Mouse (Mus musculus) hindbrain, embryonic 16.5 days (tissue): ENCODE data around the gene Scyl2. TPM values are rescaled to one million over a fixed set of nuclear protein-coding genes. Genes with fewer than 3 reads are reported as not detected.
"Not testable (repeated sequence)": the region's sequence is repeated elsewhere in the genome, so short reads cannot be mapped to it uniquely, and the experiment has no call there.

Experiments
- ATAC-seq: fragments of 200-750 bp; cut with Nextera tagmentation; 2 replicates; pipeline ENCODE4 v1.8.0; 2017; ENCODE audit warnings: moderate TSS enrichment, moderate library complexity
- H3K27ac ChIP-seq: fragments of 300-500 bp; sonication (generic); 2 replicates; pipeline ENCODE4 v1.5.1; 2014; ENCODE audit warnings: low read depth, mild to moderate bottlenecking, control low read depth, low read length, moderate library complexity
- H3K27me3 ChIP-seq: fragments of 300-500 bp; sonication (generic); replicated peaks from 2 replicates; pipeline ENCODE4 v1.6.1; 2014; ENCODE audit warnings: low read length; ENCODE audit not compliant: control insufficient read depth, insufficient read depth
- H3K36me3 ChIP-seq: fragments of 300-500 bp; sonication (generic); 2 replicates; pipeline ENCODE4 v1.6.1; 2014; ENCODE audit warnings: mild to moderate bottlenecking, low read length, moderate library complexity, mixed read lengths; ENCODE audit not compliant: control insufficient read depth, insufficient read depth
- H3K4me1 ChIP-seq: fragments of 300-500 bp; sonication (generic); 2 replicates; pipeline ENCODE4 v1.6.1; 2014; ENCODE audit warnings: low read depth, low read length; ENCODE audit not compliant: control insufficient read depth, insufficient read depth
- H3K4me2 ChIP-seq: fragments of 300-500 bp; sonication (generic); 2 replicates; pipeline ENCODE4 v1.6.1; 2014; ENCODE audit warnings: mild to moderate bottlenecking, low read length, control low read depth, moderate library complexity
- H3K4me3 ChIP-seq: fragments of 300-500 bp; sonication (generic); 2 replicates; pipeline ENCODE4 v1.5.1; 2014; ENCODE audit warnings: mild to moderate bottlenecking, low read length, control low read depth, moderate library complexity
- H3K9ac ChIP-seq: fragments of 300-500 bp; sonication (generic); 2 replicates; pipeline ENCODE4 v1.6.1; 2014; ENCODE audit warnings: low read depth, mild to moderate bottlenecking, control low read depth, low read length, moderate library complexity
- H3K9me3 ChIP-seq: fragments of 300-500 bp; sonication (generic); 2 replicates; pipeline ENCODE4 v1.6.1; 2014; ENCODE audit warnings: mild to moderate bottlenecking, low read length, moderate library complexity; ENCODE audit not compliant: control insufficient read depth
- WGBS: fragments of 180-500 bp; shearing (Covaris S2); extraction: QIAGEN DNeasy Blood & Tissue Kit; methylation state at CpG from one replicate; pipeline ENCODE4 v1.1.7; 2014; 5-methylcytosine and 5-hydroxymethylcytosine counted together
- polyA plus RNA-seq: library from polyadenylated mRNA; unstranded; fragments of >200 nt; fragmentation: Nextera tagmentation; extraction: Ambion mirVana; gene quantifications from 2 replicates; pipeline ENCODE4 v1.2.1, GENCODE M21; 2015

Scyl2 gene
- polyA plus RNA-seq, 1 experiment from 2014 or later: 7.0 TPM

DNA sequence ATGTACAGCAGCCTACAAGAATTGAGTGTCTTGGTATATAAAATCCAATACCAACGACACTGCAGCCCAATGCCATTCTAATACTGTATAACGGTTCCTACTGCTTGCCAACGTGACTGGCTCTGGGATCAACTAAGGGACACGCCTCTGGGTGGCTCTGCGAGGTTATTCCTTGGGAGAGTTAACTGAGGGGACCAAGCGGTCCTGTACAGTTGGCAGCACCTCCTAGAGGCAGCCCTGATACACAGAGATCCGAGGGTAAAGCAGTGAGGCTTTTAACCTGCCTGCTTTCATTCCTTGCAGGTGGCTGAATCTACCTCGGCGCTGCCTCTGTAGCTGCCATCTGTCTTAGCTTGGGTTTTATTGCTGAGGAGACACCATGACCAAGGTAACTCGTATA is 3.1 kb downstream of the Scyl2 start:
- no peak overlapping the region for H3K4me2 ChIP-seq
- no peak overlapping the region for H3K27ac ChIP-seq
- no peak overlapping the region for H3K4me3 ChIP-seq
- no peak for ATAC-seq
- no peaks in the 10 kb centered on the region for H3K27me3 ChIP-seq
- no peaks in the 10 kb centered on the region for H3K36me3 ChIP-seq
- no peaks in the 10 kb centered on the region for H3K9me3 ChIP-seq
- H3K4me1 ChIP-seq: peaks cover 18% of the 10 kb centered on the region
- H3K9ac ChIP-seq: no peak overlapping the region
- 79% methylated on average over 10 of the region's 10 CpGs for WGBS

DNA sequence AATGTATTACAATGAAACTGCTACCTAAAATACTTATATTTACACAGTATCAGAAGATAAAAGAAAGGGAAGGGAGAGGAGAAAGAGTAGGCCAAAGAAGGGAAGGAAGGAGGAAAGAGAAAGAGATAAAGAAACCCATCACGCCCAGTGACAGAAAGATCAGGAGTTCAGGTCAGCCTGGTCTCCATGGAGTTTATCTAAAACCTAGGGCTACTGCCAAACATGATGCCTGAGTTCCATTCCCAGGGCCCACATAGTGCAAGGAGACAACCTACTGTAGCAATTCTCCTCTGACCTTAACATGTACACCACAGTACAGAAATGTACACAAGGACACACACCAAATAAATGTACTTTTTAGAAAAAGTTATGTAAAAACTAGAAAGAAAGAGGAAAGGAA is 3.9 kb downstream of the Scyl2 start:
- H3K9me3 ChIP-seq: no peaks in the 10 kb centered on the region
- no peaks in the 10 kb centered on the region for H3K36me3 ChIP-seq
- WGBS: 87% methylated on average over 1 of the region's 1 CpGs
- H3K27me3 ChIP-seq: no peaks in the 10 kb centered on the region
- peaks cover 17% of the 10 kb centered on the region for H3K4me1 ChIP-seq
- no peak for ATAC-seq
- H3K9ac ChIP-seq: no peak overlapping the region
- H3K4me3 ChIP-seq: no peak overlapping the region
- H3K27ac ChIP-seq: no peak overlapping the region
- no peak overlapping the region for H3K4me2 ChIP-seq

DNA sequence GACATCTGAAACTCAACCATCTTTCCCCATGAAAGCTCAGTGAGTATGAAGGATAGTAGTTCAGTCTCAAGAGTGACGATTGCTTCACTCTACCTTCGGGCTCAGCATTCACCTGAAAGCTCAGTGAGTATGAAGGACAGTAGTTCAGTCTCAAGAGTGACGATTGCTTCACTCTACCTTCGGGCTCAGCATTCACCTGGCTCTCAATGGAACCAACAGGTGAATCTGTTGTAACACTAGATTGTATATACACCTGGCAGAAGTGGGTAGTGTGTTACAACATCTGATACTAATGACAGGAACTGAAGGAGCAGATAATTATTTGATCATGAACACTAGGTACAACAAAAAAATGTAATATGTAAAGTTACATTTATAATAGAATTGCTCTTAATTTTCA is 4.4 kb downstream of the Scyl2 start:
- peaks cover 13% of the 10 kb centered on the region for H3K4me1 ChIP-seq
- WGBS: 94% methylated on average over 4 of the region's 4 CpGs

DNA sequence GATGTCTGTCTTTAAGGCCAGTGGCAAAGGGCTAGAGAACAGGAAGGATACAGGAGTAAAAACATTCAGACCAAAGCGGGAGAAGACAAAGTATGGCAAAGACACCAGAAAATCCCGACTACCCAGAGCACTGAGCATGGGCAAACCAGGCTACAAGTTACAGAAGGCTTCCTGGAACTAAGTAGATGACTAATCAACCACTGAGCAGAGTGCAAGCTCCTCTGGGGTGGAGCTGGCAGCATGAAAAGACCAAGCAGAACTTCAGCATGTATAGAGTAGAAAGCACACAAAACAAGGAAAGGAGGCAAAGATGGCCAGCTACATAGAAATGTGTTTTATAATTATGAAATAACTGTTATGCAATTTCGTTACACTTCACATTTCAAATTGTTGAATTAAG is 5.6 kb downstream of the Scyl2 start:
- 86% methylated on average over 3 of the region's 3 CpGs for WGBS
- Histone ChIP-seq H3K4me1 (peaks cover 13% of the 10 kb centered on the region), H3K27ac (no peak overlapping the region), H3K36me3 (no peaks in the 10 kb centered on the region), H3K9me3 (no peaks in the 10 kb centered on the region), H3K9ac (no peak overlapping the region), H3K4me2 (no peak overlapping the region), H3K27me3 (no peaks in the 10 kb centered on the region), H3K4me3 (no peak overlapping the region)
- no peak for ATAC-seq

More for the DNA sequence above, 4.4 kb downstream of the Scyl2 start:
- Histone ChIP-seq H3K27me3 (no peaks in the 10 kb centered on the region), H3K4me2 (no peak overlapping the region), H3K9me3 (no peaks in the 10 kb centered on the region), H3K9ac (no peak overlapping the region), H3K4me3 (no peak overlapping the region), H3K36me3 (no peaks in the 10 kb centered on the region), H3K27ac (no peak overlapping the region)
- ATAC-seq: no peak

DNA sequence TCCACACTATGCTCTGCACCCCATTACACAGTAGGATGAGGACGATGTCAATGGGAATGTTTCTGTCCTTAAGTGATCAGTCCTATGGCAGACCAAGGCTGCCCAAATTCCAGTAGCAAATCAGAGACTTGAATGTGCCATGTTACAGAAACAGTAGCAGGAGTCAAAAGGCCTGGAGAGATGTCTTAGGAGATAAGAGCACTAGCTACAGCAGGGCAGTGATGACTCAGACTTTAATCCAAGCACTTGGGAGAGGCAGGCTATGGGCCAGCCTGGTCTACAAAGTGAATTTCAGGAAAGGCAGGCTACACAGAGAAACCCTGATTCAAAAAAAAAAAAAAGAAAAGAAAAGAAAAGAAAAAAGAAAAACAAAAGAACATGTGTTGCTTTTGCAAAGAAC is 6.6 kb downstream of the Scyl2 start:
- no peaks in the 10 kb centered on the region for H3K9me3 ChIP-seq
- 97% methylated on average over 1 of the region's 1 CpGs for WGBS
- H3K27me3 ChIP-seq: no peaks in the 10 kb centered on the region
- H3K4me3 ChIP-seq: no peak overlapping the region
- no peak overlapping the region for H3K27ac ChIP-seq
- no peak for ATAC-seq
- H3K36me3 ChIP-seq: no peaks in the 10 kb centered on the region
- no peak overlapping the region for H3K9ac ChIP-seq
- H3K4me1 ChIP-seq: peaks cover 7% of the 10 kb centered on the region
- H3K4me2 ChIP-seq: no peak overlapping the region

DNA sequence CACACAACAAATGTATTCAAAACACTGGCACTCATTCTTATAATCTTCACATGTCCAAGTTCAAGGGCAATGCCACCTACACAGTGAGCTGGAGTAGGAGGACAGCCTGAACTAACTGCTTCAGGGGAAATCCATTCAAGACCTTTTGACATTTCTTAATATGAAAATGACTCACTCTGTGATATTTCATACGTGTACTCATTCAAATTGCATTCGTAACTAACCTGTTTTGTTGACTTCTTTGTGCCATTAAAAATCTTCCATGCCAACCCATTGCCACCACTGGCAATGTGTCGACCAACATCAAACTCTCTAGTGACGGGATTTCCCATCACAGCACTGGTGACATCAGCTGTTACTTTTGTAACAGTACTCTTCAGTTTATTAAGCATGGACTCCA is 8.0 kb downstream of the Scyl2 start:
- Histone ChIP-seq H3K4me2 (no peak overlapping the region), H3K36me3 (no peaks in the 10 kb centered on the region), H3K9ac (no peak overlapping the region), H3K27ac (no peak overlapping the region), H3K4me3 (no peak overlapping the region), H3K4me1 (no peaks in the 10 kb centered on the region), H3K27me3 (no peaks in the 10 kb centered on the region), H3K9me3 (no peaks in the 10 kb centered on the region)
- ATAC-seq: no peak
- WGBS: 93% methylated on average over 4 of the region's 4 CpGs

DNA sequence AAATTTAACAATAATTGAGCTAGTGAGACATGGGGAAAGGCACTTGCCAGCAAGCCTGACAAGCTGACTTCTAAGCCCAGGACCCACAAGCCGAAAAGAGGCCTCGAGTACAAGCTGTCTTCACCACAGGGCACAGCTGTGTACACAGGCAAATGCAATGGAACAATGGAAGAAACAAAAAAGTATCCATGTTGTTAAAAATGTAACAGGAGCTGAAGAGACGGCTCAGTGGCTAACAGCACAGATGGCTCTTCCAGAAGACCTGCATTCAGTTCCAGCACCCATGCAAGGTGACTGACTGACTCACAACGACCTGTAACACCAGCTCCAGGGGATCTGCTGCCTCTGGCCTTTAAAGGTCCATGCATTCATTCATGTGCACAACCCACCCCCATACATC is 9.5 kb downstream of the Scyl2 start:
- no peak overlapping the region for H3K9ac ChIP-seq
- no peaks in the 10 kb centered on the region for H3K27me3 ChIP-seq
- H3K4me2 ChIP-seq: no peak overlapping the region
- H3K27ac ChIP-seq: no peak overlapping the region
- WGBS: 42% methylated on average over 4 of the region's 4 CpGs
- no peaks in the 10 kb centered on the region for H3K9me3 ChIP-seq
- no peaks in the 10 kb centered on the region for H3K36me3 ChIP-seq
- ATAC-seq: no peak; the same call in 1 of the 2 replicates
- no peaks in the 10 kb centered on the region for H3K4me1 ChIP-seq
- H3K4me3 ChIP-seq: no peak overlapping the region

DNA sequence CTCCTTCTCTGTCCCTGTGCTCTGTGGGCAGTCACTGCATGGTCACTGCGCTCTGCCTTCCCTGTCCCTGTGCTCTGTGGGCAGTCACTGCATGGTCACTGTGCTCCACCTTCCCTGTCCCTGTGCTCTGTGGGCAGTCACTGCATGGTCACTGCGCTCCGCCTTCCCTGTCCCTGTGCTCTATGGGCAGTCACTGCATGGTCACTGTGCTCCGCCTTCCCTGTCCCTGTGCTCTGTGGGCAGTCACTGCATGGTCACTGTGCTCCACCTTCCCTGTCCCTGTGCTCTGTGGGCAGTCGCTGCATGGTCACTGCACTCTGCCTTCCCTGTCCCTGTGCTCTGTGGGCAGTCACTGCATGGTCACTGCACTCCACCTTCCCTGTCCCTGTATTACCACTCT is 15.7 kb downstream of the Scyl2 start:
- not testable (repeated sequence) for ATAC-seq, H3K4me2 ChIP-seq, H3K27me3 ChIP-seq, H3K4me3 ChIP-seq, H3K36me3 ChIP-seq, H3K9ac ChIP-seq, H3K27ac ChIP-seq, H3K9me3 ChIP-seq, H3K4me1 ChIP-seq
- 98% methylated on average over 5 of the region's 5 CpGs for WGBS

DNA sequence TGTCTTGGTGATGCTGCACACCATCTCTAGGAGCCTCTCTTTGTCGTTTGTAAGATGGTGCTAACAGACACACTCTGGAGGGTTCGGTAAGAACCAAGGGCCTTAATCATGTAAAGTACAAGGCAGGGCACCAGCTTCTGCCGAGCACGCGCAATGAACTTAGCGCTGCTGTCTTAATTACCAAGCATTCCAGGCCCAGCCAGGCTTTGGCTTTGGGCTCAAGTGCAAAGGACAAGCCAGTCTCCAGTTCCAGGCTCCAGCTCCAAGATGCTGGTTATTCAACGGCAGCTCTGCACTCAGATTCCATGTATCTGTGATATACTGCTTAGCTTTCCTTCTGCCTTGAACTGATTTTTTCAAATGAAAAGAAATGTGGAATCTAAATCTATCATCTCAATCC is 18.5 kb downstream of the Scyl2 start:
- ATAC-seq: no peak
- Histone ChIP-seq H3K9me3 (no peaks in the 10 kb centered on the region), H3K4me3 (no peak overlapping the region), H3K4me1 (no peaks in the 10 kb centered on the region), H3K36me3 (no peaks in the 10 kb centered on the region; the same call in 1 of the 2 replicates), H3K27ac (no peak overlapping the region), H3K4me2 (no peak overlapping the region), H3K9ac (no peak overlapping the region), H3K27me3 (no peaks in the 10 kb centered on the region)
- WGBS: 87% methylated on average over 7 of the region's 7 CpGs

DNA sequence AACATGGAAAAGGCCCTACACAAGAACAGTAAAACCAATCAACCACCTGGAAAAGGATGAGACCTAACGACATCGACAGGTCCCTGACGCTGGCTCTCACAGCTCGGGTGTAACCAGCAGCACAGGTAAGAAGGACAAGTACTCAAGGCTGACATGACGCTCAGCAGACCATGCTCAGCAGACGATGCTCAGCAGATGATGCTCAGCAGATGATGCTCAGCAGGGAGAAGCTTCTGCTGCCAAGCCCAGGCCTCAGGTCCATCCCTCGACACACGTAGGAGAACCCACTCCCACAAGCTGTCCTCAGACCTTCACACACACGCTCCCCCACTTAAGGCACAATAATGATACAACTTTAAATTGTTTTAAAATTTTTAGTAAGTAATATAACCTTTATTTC is 20.4 kb downstream of the Scyl2 start:
- H3K27me3 ChIP-seq: no peaks in the 10 kb centered on the region
- H3K9ac ChIP-seq: no peak overlapping the region
- H3K9me3 ChIP-seq: no peaks in the 10 kb centered on the region
- no peak overlapping the region for H3K27ac ChIP-seq
- H3K4me2 ChIP-seq: no peak overlapping the region
- no peak overlapping the region for H3K4me3 ChIP-seq
- peaks cover 3% of the 10 kb centered on the region; the same call in 1 of the 2 replicates for H3K36me3 ChIP-seq
- no peaks in the 10 kb centered on the region for H3K4me1 ChIP-seq
- 87% methylated on average over 9 of the region's 9 CpGs for WGBS
- ATAC-seq: peak; percentile 52
